Mouse (Mus musculus): ENCODE results near the gene Atp5j.

GRCm38 (mm10) chr16:84790595-84791165 lies 44.7 kb downstream of the Atp5j start:
- TF ChIP-seq POLR2A (IDR thresholded peaks at IDR 0.05; ENCODE audit: low read depth, low read length) = no peak
- no peak for TF ChIP-seq CTCF (IDR thresholded peaks at IDR 0.05; ENCODE audit: borderline replicate concordance, insufficient read depth, low read length)
